Mouse (Mus musculus): ENCODE data around the gene Olfr1410.

The Olfr1410 gene

GRCm38 (mm10) chr1:92638736-92639135 lies 33.2 kb downstream of the Olfr1410 start:
- intact Hi-C loops (cut with DNase I): no loop called here

GRCm38 (mm10) chr1:92640393-92640792 lies 34.8 kb downstream of the Olfr1410 start:
- intact Hi-C loops (cut with DNase I): no loop called here

- intact Hi-C loops (cut with DNase I): no loop called here
Observed at GRCm38 (mm10) chr1:92641514-92642272, 36.1 kb downstream of the Olfr1410 start, which contains the start of gene Cops9. Gene Cops9, minus strand, starts transcription at chr1:92641985.

- intact Hi-C loops (cut with DNase I): no loop called here
Observed at GRCm38 (mm10) chr1:92643691-92644090, 38.1 kb downstream of the Olfr1410 start.

- intact Hi-C loops (cut with DNase I): loop anchor here (5.0 kb wide), 2 partner anchors 123 to 187 kb away; partner anchors contain the start of gene Gpc1
Observed at GRCm38 (mm10) chr1:92644916-92645315, 39.3 kb downstream of the Olfr1410 start.

GRCm38 (mm10) chr1:92646111-92646510 lies 40.5 kb downstream of the Olfr1410 start:
- intact Hi-C loops (cut with DNase I): loop anchor here (5.0 kb wide), 2 partner anchors 124 to 186 kb away; partner anchors contain the start of gene Gpc1

GRCm38 (mm10) chr1:92646601-92647000 lies 41.0 kb downstream of the Olfr1410 start:
- intact Hi-C loops (cut with DNase I): loop anchor here (5.0 kb wide), 2 partner anchors 124 to 186 kb away; partner anchors contain the start of gene Gpc1

GRCm38 (mm10) chr1:92647026-92647425 lies 41.4 kb downstream of the Olfr1410 start:
- intact Hi-C loops (cut with DNase I): loop anchor here (1.0 to 5.0 kb wide), 3 partner anchors 33 to 185 kb away; partner anchors contain the start of gene Gpc1

GRCm38 (mm10) chr1:92647752-92648151 lies 42.2 kb downstream of the Olfr1410 start:
- intact Hi-C loops (cut with DNase I): loop anchor here (1.0 to 5.0 kb wide), 3 partner anchors 33 to 185 kb away; partner anchors contain the start of gene Gpc1

GRCm38 (mm10) chr1:92648197-92648596 lies 42.6 kb downstream of the Olfr1410 start:
- intact Hi-C loops (cut with DNase I): loop anchor here (5.0 kb wide), 2 partner anchors 126 to 184 kb away; partner anchors contain the start of gene Gpc1

- intact Hi-C loops (cut with DNase I): loop anchor here (5.0 kb wide), 2 partner anchors 126 to 184 kb away; partner anchors contain the start of gene Gpc1
Observed at GRCm38 (mm10) chr1:92648673-92649072, 43.1 kb downstream of the Olfr1410 start, which contains the start of gene Otos. Gene Otos, minus strand, starts transcription at chr1:92648841.

- intact Hi-C loops (cut with DNase I): no loop called here
Observed at GRCm38 (mm10) chr1:92651467-92651866, 45.9 kb downstream of the Olfr1410 start.

GRCm38 (mm10) chr1:92653179-92653578 lies 47.6 kb downstream of the Olfr1410 start:
- intact Hi-C loops (cut with DNase I): no loop called here

- intact Hi-C loops (cut with DNase I): no loop called here
Observed at GRCm38 (mm10) chr1:92654676-92655075, 49.1 kb downstream of the Olfr1410 start.

GRCm38 (mm10) chr1:92657025-92657820 lies 51.6 kb downstream of the Olfr1410 start:
- intact Hi-C loops (cut with DNase I): no loop called here

GRCm38 (mm10) chr1:92659392-92659791 lies 53.8 kb downstream of the Olfr1410 start:
- intact Hi-C loops (cut with DNase I): no loop called here

Measured in adrenal gland (tissue).